Mouse (Mus musculus): ENCODE data around the gene Top3b. TPM values are rescaled to one million over a fixed set of nuclear protein-coding genes. Genes with fewer than 3 reads are reported as not detected.

The Top3b gene
- total RNA-seq, 1 experiment, result 140 TPM

GRCm38 (mm10) chr16:16930326-16930725 is 59.8 kb downstream of the Top3b start:
- no peak for DNase-seq (ENCODE audit: low read depth, low spot score)
- Histone ChIP-seq H3K9me3 (ENCODE audit: control insufficient read depth, insufficient read depth, low read depth, low read length) (peaks cover 2% of the 10 kb centered on the region; the same call in 1 of the 2 replicates), H3K4me1 (ENCODE audit: control insufficient read depth in 2 of 2, insufficient read depth in 2 of 2, low read length in 2 of 2, poor library complexity in 1 of 2) (no peaks in the 10 kb centered on the region), H3K4me3 (ENCODE audit: insufficient read depth in 1 of 2, low read depth in 1 of 2, low read length in 2 of 2, poor library complexity in 1 of 2, severe bottlenecking in 1 of 2) (no peak overlapping the region), H3K27ac (ENCODE audit: insufficient read depth, low read depth, low read length, poor library complexity, severe bottlenecking) (no peak overlapping the region), H3K9ac (ENCODE audit: insufficient read depth, low read depth, low read length, poor library complexity, severe bottlenecking) (no peak overlapping the region), H3K36me3 (ENCODE audit: control insufficient read depth, insufficient read depth, low read length, poor library complexity, severe bottlenecking) (no peaks in the 10 kb centered on the region)
- in situ Hi-C loops (cut with MboI; ENCODE audit: low sequenced_read_pairs in 2 of 2, unreplicated experiment in 2 of 2), result no loop called here
- TF ChIP-seq HCFC1 (IDR thresholded peaks at IDR 0.05; ENCODE audit: borderline replicate concordance, insufficient read depth, low read length) (no peak), MAFK (IDR thresholded peaks at IDR 0.05; ENCODE audit: insufficient read depth, low read depth, low read length) (no peak), ZNF384 (IDR thresholded peaks at IDR 0.05; ENCODE audit: low read depth, low read length) (no peak), ZC3H11A (IDR thresholded peaks at IDR 0.05; ENCODE audit: borderline replicate concordance, low read depth, low read length) (no peak), CHD2 (IDR thresholded peaks at IDR 0.05; ENCODE audit: low read depth, low read length) (no peak)

GRCm38 (mm10) chr16:16930810-16931296 is 60.3 kb downstream of the Top3b start:
- in situ Hi-C loops (cut with MboI; ENCODE audit: low sequenced_read_pairs in 2 of 2, unreplicated experiment in 2 of 2), result no loop called here
- no peak overlapping the region for H3K4me3 ChIP-seq (ENCODE audit: insufficient read depth in 1 of 2, low read depth in 1 of 2, low read length in 2 of 2, poor library complexity in 1 of 2, severe bottlenecking in 1 of 2)

GRCm38 (mm10) chr16:16939543-16939942 is 69.0 kb downstream of the Top3b start:
- Histone ChIP-seq H3K27ac (ENCODE audit: insufficient read depth, low read depth, low read length, poor library complexity, severe bottlenecking) (no peak overlapping the region), H3K4me1 (ENCODE audit: control insufficient read depth in 2 of 2, insufficient read depth in 2 of 2, low read length in 2 of 2, poor library complexity in 1 of 2) (no peaks in the 10 kb centered on the region), H3K4me3 (ENCODE audit: insufficient read depth in 1 of 2, low read depth in 1 of 2, low read length in 2 of 2, poor library complexity in 1 of 2, severe bottlenecking in 1 of 2) (no peak overlapping the region), H3K9me3 (ENCODE audit: control insufficient read depth, insufficient read depth, low read depth, low read length) (peaks cover 9% of the 10 kb centered on the region), H3K36me3 (ENCODE audit: control insufficient read depth, insufficient read depth, low read length, poor library complexity, severe bottlenecking) (no peaks in the 10 kb centered on the region; the same call in 1 of the 2 replicates), H3K9ac (ENCODE audit: insufficient read depth, low read depth, low read length, poor library complexity, severe bottlenecking) (no peak overlapping the region)
- TF ChIP-seq MAFK (IDR thresholded peaks at IDR 0.05; ENCODE audit: insufficient read depth, low read depth, low read length), result no peak
- no peak for TF ChIP-seq HCFC1 (IDR thresholded peaks at IDR 0.05; ENCODE audit: borderline replicate concordance, insufficient read depth, low read length)
- no peak for TF ChIP-seq CHD2 (IDR thresholded peaks at IDR 0.05; ENCODE audit: low read depth, low read length)
- no peak for TF ChIP-seq ZNF384 (IDR thresholded peaks at IDR 0.05; ENCODE audit: low read depth, low read length)
- no peak for TF ChIP-seq ZC3H11A (IDR thresholded peaks at IDR 0.05; ENCODE audit: borderline replicate concordance, low read depth, low read length)
- in situ Hi-C loops (cut with MboI; ENCODE audit: low sequenced_read_pairs in 2 of 2, unreplicated experiment in 2 of 2), result no loop called here
- no peak for DNase-seq (ENCODE audit: low read depth, low spot score)

More at GRCm38 (mm10) chr16:16930810-16931296, 60.3 kb downstream of the Top3b start:
- H3K36me3 ChIP-seq (ENCODE audit: control insufficient read depth, insufficient read depth, low read length, poor library complexity, severe bottlenecking), result no peaks in the 10 kb centered on the region
- no peak overlapping the region for H3K9ac ChIP-seq (ENCODE audit: insufficient read depth, low read depth, low read length, poor library complexity, severe bottlenecking)
- H3K9me3 ChIP-seq (ENCODE audit: control insufficient read depth, insufficient read depth, low read depth, low read length), result peaks cover 2% of the 10 kb centered on the region; the same call in 1 of the 2 replicates
- TF ChIP-seq ZC3H11A (IDR thresholded peaks at IDR 0.05; ENCODE audit: borderline replicate concordance, low read depth, low read length) (no peak), ZNF384 (IDR thresholded peaks at IDR 0.05; ENCODE audit: low read depth, low read length) (no peak), CHD2 (IDR thresholded peaks at IDR 0.05; ENCODE audit: low read depth, low read length) (no peak), MAFK (IDR thresholded peaks at IDR 0.05; ENCODE audit: insufficient read depth, low read depth, low read length) (no peak)
- no peaks in the 10 kb centered on the region for H3K4me1 ChIP-seq (ENCODE audit: control insufficient read depth in 2 of 2, insufficient read depth in 2 of 2, low read length in 2 of 2, poor library complexity in 1 of 2)
- H3K27ac ChIP-seq (ENCODE audit: insufficient read depth, low read depth, low read length, poor library complexity, severe bottlenecking), result no peak overlapping the region
- DNase-seq (ENCODE audit: low read depth, low spot score), result no peak

- Histone ChIP-seq H3K9me3 (ENCODE audit: control insufficient read depth, insufficient read depth, low read depth, low read length) (peaks cover 9% of the 10 kb centered on the region), H3K9ac (ENCODE audit: insufficient read depth, low read depth, low read length, poor library complexity, severe bottlenecking) (no peak overlapping the region), H3K4me3 (ENCODE audit: insufficient read depth in 1 of 2, low read depth in 1 of 2, low read length in 2 of 2, poor library complexity in 1 of 2, severe bottlenecking in 1 of 2) (no peak overlapping the region), H3K36me3 (ENCODE audit: control insufficient read depth, insufficient read depth, low read length, poor library complexity, severe bottlenecking) (no peaks in the 10 kb centered on the region; the same call in 1 of the 2 replicates), H3K27ac (ENCODE audit: insufficient read depth, low read depth, low read length, poor library complexity, severe bottlenecking) (no peak overlapping the region), H3K4me1 (ENCODE audit: control insufficient read depth in 2 of 2, insufficient read depth in 2 of 2, low read length in 2 of 2, poor library complexity in 1 of 2) (no peaks in the 10 kb centered on the region)
- in situ Hi-C loops (cut with MboI; ENCODE audit: low sequenced_read_pairs in 2 of 2, unreplicated experiment in 2 of 2), result no loop called here
- TF ChIP-seq HCFC1 (IDR thresholded peaks at IDR 0.05; ENCODE audit: borderline replicate concordance, insufficient read depth, low read length) (no peak), ZC3H11A (IDR thresholded peaks at IDR 0.05; ENCODE audit: borderline replicate concordance, low read depth, low read length) (no peak), CHD2 (IDR thresholded peaks at IDR 0.05; ENCODE audit: low read depth, low read length) (no peak), ZNF384 (IDR thresholded peaks at IDR 0.05; ENCODE audit: low read depth, low read length) (no peak), MAFK (IDR thresholded peaks at IDR 0.05; ENCODE audit: insufficient read depth, low read depth, low read length) (no peak)
- no peak for DNase-seq (ENCODE audit: low read depth, low spot score)
These were observed 70.5 kb downstream of the Top3b start for GRCm38 (mm10) chr16:16941078-16941477.

Other genes starting within 250 kb of the Top3b start
- gene Olfr19, start 194.3 kb upstream of the Top3b start, total RNA-seq (2012; rRNA removed), result 0.13 TPM in 1 of 2 replicates, not detected in the other
- gene Spag6l, start 41.3 kb upstream of the Top3b start, total RNA-seq (2012; rRNA removed), result 0.49 and 1.0 TPM in 2 replicates
- gene Igll1, start 6.8 kb upstream of the Top3b start, total RNA-seq (2012; rRNA removed), result 1.5 and 2.4 TPM in 2 replicates
- 4.0 and 7.0 TPM in 2 replicates for gene Vpreb1, start 107 bp downstream of the Top3b start, total RNA-seq (2012; rRNA removed)
- 32.8 and 38.2 TPM in 2 replicates for gene Ppm1f, start 25.7 kb downstream of the Top3b start, total RNA-seq (2012; rRNA removed)
- gene Mapk1, start 112.6 kb downstream of the Top3b start, total RNA-seq (2012; rRNA removed), result 100 and 136 TPM in 2 replicates
- 5.9 and 10.5 TPM in 2 replicates for gene Ypel1, start 199.0 kb downstream of the Top3b start, total RNA-seq (2012; rRNA removed)
- 73.2 and 86.7 TPM in 2 replicates for gene Ppil2, start 240.5 kb downstream of the Top3b start, total RNA-seq (2012; rRNA removed)